Mouse (Mus musculus) bone marrow, adult 2 months (tissue): ENCODE results near the gene Tmbim1.

Source experiments
- CTCF ChIP-seq: fragments of 200-500 bp; IDR thresholded peaks from 2 replicates; pipeline ENCODE4 v1.5.1; 2011; ENCODE audit warnings: low read length, control low read depth; ENCODE audit not compliant: control insufficient read depth, insufficient read depth
- POLR2A ChIP-seq: fragments of 200-500 bp; IDR thresholded peaks from 2 replicates; pipeline ENCODE4 v1.6.1; 2011; ENCODE audit warnings: low read depth, mild to moderate bottlenecking, control low read depth, low read length, borderline replicate concordance; ENCODE audit not compliant: control insufficient read depth

DNA sequence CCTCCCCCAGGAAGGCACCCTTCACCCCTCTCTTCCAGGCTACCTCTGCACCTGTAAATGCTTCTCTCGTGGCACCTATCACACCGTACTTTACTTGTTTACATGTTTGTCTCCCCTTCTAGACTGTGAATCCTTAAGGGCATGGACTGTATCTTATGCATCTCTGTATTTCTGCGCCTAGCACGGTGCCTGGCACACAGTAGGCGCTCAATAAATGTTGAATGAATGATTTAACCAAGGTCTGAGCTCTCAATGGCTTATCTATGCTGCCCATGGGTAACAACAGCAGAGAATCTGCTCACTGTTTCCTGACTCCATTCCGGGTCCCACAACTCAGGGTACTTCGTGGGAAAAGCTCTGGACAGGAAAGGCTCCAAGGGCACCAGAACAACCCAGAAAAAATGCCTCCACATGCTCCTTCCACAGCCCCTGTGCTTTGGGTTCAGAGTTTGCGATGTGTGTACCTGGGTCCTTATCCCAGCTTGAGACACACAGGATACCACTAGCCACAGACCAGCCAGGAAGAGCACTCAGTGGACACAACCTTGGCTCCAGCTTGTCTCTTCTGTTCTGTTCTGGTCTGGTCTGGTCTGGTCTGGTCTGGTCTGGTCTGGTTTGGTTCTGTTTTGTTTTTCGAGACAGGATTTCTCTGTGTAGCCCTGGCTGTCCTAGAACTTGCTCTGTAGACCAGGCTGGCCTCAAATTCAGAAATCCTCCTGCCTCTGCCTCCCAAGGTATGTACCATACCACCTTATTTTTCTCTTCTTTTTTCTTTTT, 48.2 kb upstream of the Tmbim1 start:
- TF ChIP-seq CTCF, result no peak
- no peak for TF ChIP-seq POLR2A
